Mouse (Mus musculus) erythroblast, adult 5-6 weeks (primary cell): ENCODE measurements around the gene Nsun4. TPM values are rescaled to one million over a fixed set of nuclear protein-coding genes. Genes with fewer than 3 reads are reported as not detected.

Source experiments
- ATAC-seq: replicated peaks from 2 replicates; pipeline ENCODE4 v1.8.0; 2016; ENCODE audit warnings: moderate number of reproducible peaks, mild to moderate bottlenecking, moderate TSS enrichment, inconsistent platforms; ENCODE audit not compliant: poor library complexity, low FRiP score, severe bottlenecking
- total RNA-seq, 2 experiments: library from RNA; stranded (forward) in 1 of 2; stranded (reverse) in 1 of 2; fragments of 150-400 nt in 1 of 2; fragments of 200-764, 138-1000 nt in 1 of 2; gene quantifications; 2 replicates each; pipeline versions ENCODE4 v1.2.3 to v1.2.4; 2015 to 2017; ENCODE audit warnings: low replicate concordance in 2 of 2

Nsun4 gene
- total RNA-seq, 2 experiments from 2014 or later, result 0.43 to 2.5 TPM

DNA sequence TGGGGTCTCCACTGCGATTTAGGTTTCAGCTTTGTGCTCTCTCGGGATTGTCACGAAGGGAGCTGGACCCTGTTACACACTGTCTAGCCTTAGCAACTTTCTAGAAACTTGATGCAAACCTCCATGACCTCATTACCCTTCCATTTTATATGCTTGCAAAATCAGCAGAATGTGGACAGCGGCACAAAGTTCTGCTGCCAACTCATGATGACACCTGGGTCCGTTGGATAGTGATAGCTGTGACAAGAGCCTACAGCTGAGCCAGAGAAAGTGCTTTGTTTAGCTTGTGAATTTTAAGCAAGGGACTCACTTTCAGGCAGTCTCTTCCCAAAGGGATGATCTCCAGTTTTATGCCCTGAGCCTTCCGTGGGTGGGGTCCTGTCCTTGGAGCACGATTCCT lies 64.3 kb downstream of the Nsun4 start:
- no peak for ATAC-seq

DNA sequence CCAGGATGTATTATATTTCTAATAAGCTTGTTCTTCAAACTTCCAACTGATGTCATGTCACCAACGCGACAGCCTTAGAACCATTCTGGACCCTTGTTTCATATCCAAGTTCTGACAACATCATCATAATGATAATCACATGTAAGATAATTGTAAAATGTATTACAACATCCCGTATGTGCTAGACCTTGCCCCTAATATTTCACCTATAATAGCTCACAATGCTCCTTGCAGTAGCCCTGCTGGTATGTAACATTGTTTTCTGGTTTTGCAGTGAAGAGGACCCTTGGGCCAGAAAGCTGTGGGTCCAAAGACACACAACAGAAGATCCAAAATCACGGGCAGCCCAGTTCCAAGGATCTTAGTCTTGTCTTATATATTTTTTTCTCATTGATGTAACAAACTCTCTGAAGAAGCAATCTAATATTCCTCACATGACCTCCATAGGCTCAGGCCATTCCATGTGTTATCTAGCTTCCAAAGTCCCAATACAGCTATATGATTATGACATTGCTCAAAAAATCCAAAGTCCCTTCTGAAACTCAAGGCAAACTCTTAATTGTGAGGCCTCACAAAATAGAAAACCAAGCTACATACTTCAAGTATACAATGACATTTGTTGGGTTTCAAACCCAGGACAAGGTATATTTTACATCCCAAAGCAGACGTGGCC lies 65.7 kb downstream of the Nsun4 start:
- ATAC-seq, result no peak

DNA sequence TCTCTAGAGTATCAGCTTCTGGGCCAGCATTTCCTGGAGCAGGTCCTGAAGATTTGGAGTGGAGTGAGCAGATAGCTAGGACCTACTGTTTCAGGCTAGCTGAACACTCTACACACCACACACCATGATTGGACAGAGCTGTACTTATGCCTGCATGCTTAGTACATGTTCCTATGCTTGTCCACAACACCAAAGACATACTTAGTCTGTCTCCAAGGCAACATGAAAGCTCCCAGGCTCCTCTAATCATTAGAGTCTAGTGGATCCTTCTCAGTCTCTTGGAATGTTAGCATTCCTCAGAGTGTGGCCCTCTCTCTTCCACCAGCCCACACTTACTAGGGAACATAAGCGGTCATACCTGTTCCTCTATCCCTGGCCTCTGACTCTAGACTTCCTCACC lies 66.2 kb downstream of the Nsun4 start:
- no peak for ATAC-seq

DNA sequence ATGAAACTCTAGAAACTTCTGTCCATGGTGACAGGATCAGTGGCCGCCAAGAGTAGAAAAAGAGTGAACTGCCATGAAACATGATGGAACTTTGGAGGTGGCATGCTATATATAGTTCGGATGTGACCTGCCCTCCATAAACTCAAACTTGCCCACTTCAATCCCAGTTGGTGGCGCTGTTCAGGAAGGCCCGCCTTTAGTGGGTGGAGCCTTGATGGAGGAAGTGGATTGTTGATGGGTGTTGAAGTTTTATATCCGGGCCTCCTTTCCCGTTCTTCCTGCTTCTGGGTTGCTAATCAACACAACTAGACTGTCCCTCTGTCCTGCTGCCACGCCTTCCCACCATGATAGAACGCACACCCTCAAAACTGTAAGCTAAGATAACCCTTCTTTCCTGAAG lies 68.7 kb downstream of the Nsun4 start:
- ATAC-seq, result no peak

DNA sequence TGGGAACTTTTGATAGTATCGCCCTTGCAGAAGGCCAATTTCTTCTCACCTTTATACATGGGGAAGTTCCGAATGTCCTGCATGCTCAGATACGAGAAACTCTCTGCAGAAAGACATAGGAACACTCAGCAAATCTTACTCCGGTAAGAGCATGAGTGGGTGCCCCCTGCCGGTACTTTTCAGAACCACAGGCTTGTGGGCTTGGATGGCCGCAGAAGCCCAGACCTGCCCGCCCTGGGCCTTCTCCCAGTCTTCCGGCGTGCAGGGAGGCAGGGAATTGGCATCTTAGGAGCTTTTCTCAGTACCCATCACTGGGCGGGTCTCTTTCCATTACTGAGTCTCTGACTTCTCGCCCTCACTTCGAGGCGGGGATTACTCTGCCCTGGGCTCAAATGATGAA lies 69.6 kb downstream of the Nsun4 start:
- 0 out of 2 replicates have a peak, but pooled peaks have one; percentile 57 for ATAC-seq

Other genes with a start within 250 kb of the Nsun4 start
- gene Mob3c, start 225.8 kb downstream of the Nsun4 start, total RNA-seq (2015; ENCODE audit: low replicate concordance), result 2.5 and 3.8 TPM in 2 replicates
- gene Mob3c, start 225.8 kb downstream of the Nsun4 start, total RNA-seq (2017; ENCODE audit: low replicate concordance), result 4.6 and 4.7 TPM in 2 replicates
- gene Mknk1, start 214.7 kb downstream of the Nsun4 start, total RNA-seq (2015; ENCODE audit: low replicate concordance), result 31.8 and 64.2 TPM in 2 replicates
- gene Mknk1, start 214.7 kb downstream of the Nsun4 start, total RNA-seq (2017; ENCODE audit: low replicate concordance), result 85.6 and 115 TPM in 2 replicates
- gene Kncn, start 169.5 kb downstream of the Nsun4 start, total RNA-seq (2015; ENCODE audit: low replicate concordance), result not detected in 2 replicates
- gene Kncn, start 169.5 kb downstream of the Nsun4 start, total RNA-seq (2017; ENCODE audit: low replicate concordance), result not detected in 2 replicates
- gene 6430628N08Rik, start 163.2 kb downstream of the Nsun4 start, total RNA-seq (2015; ENCODE audit: low replicate concordance), result not detected in 2 replicates
- gene 6430628N08Rik, start 163.2 kb downstream of the Nsun4 start, total RNA-seq (2017; ENCODE audit: low replicate concordance), result not detected in 2 replicates
- gene Dmbx1, start 114.0 kb downstream of the Nsun4 start, total RNA-seq (2015; ENCODE audit: low replicate concordance), result not detected in 2 replicates
- gene Dmbx1, start 114.0 kb downstream of the Nsun4 start, total RNA-seq (2017; ENCODE audit: low replicate concordance), result not detected in 2 replicates
- gene Faah, start 36.0 kb downstream of the Nsun4 start, total RNA-seq (2015; ENCODE audit: low replicate concordance), result 2.1 TPM in 1 of 2 replicates, not detected in the other
- gene Faah, start 36.0 kb downstream of the Nsun4 start, total RNA-seq (2017; ENCODE audit: low replicate concordance), result 1.3 TPM in 1 of 2 replicates, not detected in the other
- gene Uqcrh, start 21.2 kb upstream of the Nsun4 start, total RNA-seq (2015; ENCODE audit: low replicate concordance), result 197 and 223 TPM in 2 replicates
- gene Uqcrh, start 21.2 kb upstream of the Nsun4 start, total RNA-seq (2017; ENCODE audit: low replicate concordance), result 191 and 235 TPM in 2 replicates
- gene Lrrc41, start 21.4 kb upstream of the Nsun4 start, total RNA-seq (2015; ENCODE audit: low replicate concordance), result 3.5 and 9.0 TPM in 2 replicates
- gene Lrrc41, start 21.4 kb upstream of the Nsun4 start, total RNA-seq (2017; ENCODE audit: low replicate concordance), result 1.3 and 3.3 TPM in 2 replicates
- 7.7 and 8.1 TPM in 2 replicates for gene Rad54l, start 69.8 kb upstream of the Nsun4 start, total RNA-seq (2015; ENCODE audit: low replicate concordance)
- 14.8 and 16.8 TPM in 2 replicates for gene Rad54l, start 69.8 kb upstream of the Nsun4 start, total RNA-seq (2017; ENCODE audit: low replicate concordance)
- 0.63 and 7.9 TPM in 2 replicates for gene Pomgnt1, start 70.0 kb upstream of the Nsun4 start, total RNA-seq (2015; ENCODE audit: low replicate concordance)
- gene Pomgnt1, start 70.0 kb upstream of the Nsun4 start, total RNA-seq (2017; ENCODE audit: low replicate concordance), result 2.2 and 6.8 TPM in 2 replicates
- gene Lurap1, start 97.5 kb upstream of the Nsun4 start, total RNA-seq (2015; ENCODE audit: low replicate concordance), result not detected in 2 replicates
- gene Lurap1, start 97.5 kb upstream of the Nsun4 start, total RNA-seq (2017; ENCODE audit: low replicate concordance), result not detected in 2 replicates
- not detected in 2 replicates for gene Tspan1, start 113.7 kb upstream of the Nsun4 start, total RNA-seq (2015; ENCODE audit: low replicate concordance)
- not detected in 2 replicates for gene Tspan1, start 113.7 kb upstream of the Nsun4 start, total RNA-seq (2017; ENCODE audit: low replicate concordance)
- not detected in 2 replicates for gene 1700042G07Rik, start 119.5 kb upstream of the Nsun4 start, total RNA-seq (2015; ENCODE audit: low replicate concordance)
- not detected in 2 replicates for gene 1700042G07Rik, start 119.5 kb upstream of the Nsun4 start, total RNA-seq (2017; ENCODE audit: low replicate concordance)
- 0.84 TPM in 1 of 2 replicates, not detected in the other for gene Gm49337, start 119.5 kb upstream of the Nsun4 start, total RNA-seq (2015; ENCODE audit: low replicate concordance)
- gene Gm49337, start 119.5 kb upstream of the Nsun4 start, total RNA-seq (2017; ENCODE audit: low replicate concordance), result not detected in 2 replicates
- gene Pik3r3, start 167.7 kb upstream of the Nsun4 start, total RNA-seq (2015; ENCODE audit: low replicate concordance), result not detected in 2 replicates
- 0.26 and 0.84 TPM in 2 replicates for gene Pik3r3, start 167.7 kb upstream of the Nsun4 start, total RNA-seq (2017; ENCODE audit: low replicate concordance)